Mouse (Mus musculus): ENCODE measurements at regions not wholly inside any gene's neighbourhood (a gene's known extent, or its start where the extent isn't known, plus 50 kb on each side); places are given as distances from the start of the nearest gene placed in this dataset.

GRCm38 (mm10) chr2:169090256-169090655, 134.9 kb upstream of the Zfp64 start:
- 77% methylated on average over 3 of the region's 3 CpGs for WGBS
- no peak for ATAC-seq
- peaks cover 3% of the 10 kb centered on the region for H3K4me1 ChIP-seq (ENCODE audit: control insufficient read depth, insufficient read depth, low read length)

GRCm38 (mm10) chr2:169088870-169089484, 133.6 kb upstream of the Zfp64 start:
- 89% methylated on average over 16 of the region's 16 CpGs for WGBS
- Histone ChIP-seq H3K27ac (ENCODE audit: low read depth, low read length) (no peak overlapping the region), H3K27me3 (replicated peaks; ENCODE audit: control insufficient read depth, insufficient read depth, low read length) (no peaks in the 10 kb centered on the region; the same call in 1 of the 2 replicates), H3K9ac (ENCODE audit: low read length) (no peak overlapping the region), H3K4me3 (ENCODE audit: low read depth, low read length) (no peak overlapping the region), H3K36me3 (ENCODE audit: control insufficient read depth, insufficient read depth, low read length) (no peaks in the 10 kb centered on the region), H3K4me2 (ENCODE audit: low read length) (no peak overlapping the region), H3K4me1 (ENCODE audit: control insufficient read depth, insufficient read depth, low read length) (no peaks in the 10 kb centered on the region; the same call in 1 of the 2 replicates), H3K9me3 (replicated peaks; ENCODE audit: control insufficient read depth, low read length) (0 out of 2 replicates have a peak, but pooled peaks cover 4% of the 10 kb centered on the region)
- ATAC-seq (no peak), DNase-seq (ENCODE audit: low spot score) (no peak)

More at GRCm38 (mm10) chr2:169090256-169090655, 134.9 kb upstream of the Zfp64 start:
- Histone ChIP-seq H3K27me3 (replicated peaks; ENCODE audit: control insufficient read depth, insufficient read depth, low read length) (no peaks in the 10 kb centered on the region; the same call in 1 of the 2 replicates), H3K9me3 (replicated peaks; ENCODE audit: control insufficient read depth, low read length) (0 out of 2 replicates have a peak, but pooled peaks cover 4% of the 10 kb centered on the region), H3K4me2 (ENCODE audit: low read length) (no peak overlapping the region), H3K9ac (ENCODE audit: low read length) (no peak overlapping the region), H3K27ac (ENCODE audit: low read depth, low read length) (no peak overlapping the region), H3K36me3 (ENCODE audit: control insufficient read depth, insufficient read depth, low read length) (no peaks in the 10 kb centered on the region), H3K4me3 (ENCODE audit: low read depth, low read length) (no peak overlapping the region)
- no peak for DNase-seq (ENCODE audit: low spot score)

GRCm38 (mm10) chr2:169088301-169088700, 132.9 kb upstream of the Zfp64 start:
- Histone ChIP-seq H3K4me3 (ENCODE audit: low read depth, low read length) (no peak overlapping the region), H3K9ac (ENCODE audit: low read length) (no peak overlapping the region), H3K27ac (ENCODE audit: low read depth, low read length) (no peak overlapping the region), H3K27me3 (replicated peaks; ENCODE audit: control insufficient read depth, insufficient read depth, low read length) (no peaks in the 10 kb centered on the region; the same call in 1 of the 2 replicates), H3K9me3 (replicated peaks; ENCODE audit: control insufficient read depth, low read length) (0 out of 2 replicates have a peak, but pooled peaks cover 4% of the 10 kb centered on the region), H3K4me1 (ENCODE audit: control insufficient read depth, insufficient read depth, low read length) (no peaks in the 10 kb centered on the region), H3K4me2 (ENCODE audit: low read length) (no peak overlapping the region), H3K36me3 (ENCODE audit: control insufficient read depth, insufficient read depth, low read length) (no peaks in the 10 kb centered on the region)
- ATAC-seq = no peak
- no peak for DNase-seq (ENCODE audit: low spot score)
- WGBS = 87% methylated on average over 10 of the region's 10 CpGs

- no peak overlapping the region for H3K4me3 ChIP-seq (ENCODE audit: low read depth, low read length)
- H3K36me3 ChIP-seq (ENCODE audit: control insufficient read depth, insufficient read depth, low read length) = no peaks in the 10 kb centered on the region
- H3K27me3 ChIP-seq (replicated peaks; ENCODE audit: control insufficient read depth, insufficient read depth, low read length) = no peaks in the 10 kb centered on the region
- H3K4me2 ChIP-seq (ENCODE audit: low read length) = no peak overlapping the region
- no peak overlapping the region for H3K9ac ChIP-seq (ENCODE audit: low read length)
- H3K9me3 ChIP-seq (replicated peaks; ENCODE audit: control insufficient read depth, low read length) = 0 out of 2 replicates have a peak, but pooled peaks cover 4% of the 10 kb centered on the region
- no peak overlapping the region for H3K27ac ChIP-seq (ENCODE audit: low read depth, low read length)
- ATAC-seq = no peak
- no peak for DNase-seq (ENCODE audit: low spot score)
- no peaks in the 10 kb centered on the region for H3K4me1 ChIP-seq (ENCODE audit: control insufficient read depth, insufficient read depth, low read length)
These were observed 115.9 kb upstream of the Zfp64 start for GRCm38 (mm10) chr2:169071267-169071666.

GRCm38 (mm10) chr2:169065166-169065698, 109.8 kb upstream of the Zfp64 start:
- Histone ChIP-seq H3K4me3 (ENCODE audit: low read depth, low read length) (no peak overlapping the region), H3K9me3 (replicated peaks; ENCODE audit: control insufficient read depth, low read length) (no peaks in the 10 kb centered on the region), H3K4me1 (ENCODE audit: control insufficient read depth, insufficient read depth, low read length) (no peaks in the 10 kb centered on the region), H3K27me3 (replicated peaks; ENCODE audit: control insufficient read depth, insufficient read depth, low read length) (no peaks in the 10 kb centered on the region), H3K9ac (ENCODE audit: low read length) (no peak overlapping the region), H3K4me2 (ENCODE audit: low read length) (no peak overlapping the region), H3K36me3 (ENCODE audit: control insufficient read depth, insufficient read depth, low read length) (no peaks in the 10 kb centered on the region), H3K27ac (ENCODE audit: low read depth, low read length) (no peak overlapping the region)
- no peak for ATAC-seq
- WGBS = 92% methylated on average over 16 of the region's 16 CpGs
- DNase-seq (ENCODE audit: low spot score) = no peak

GRCm38 (mm10) chr2:169061520-169061919, 106.1 kb upstream of the Zfp64 start:
- no peak overlapping the region for H3K4me2 ChIP-seq (ENCODE audit: low read length)
- peak; percentile 50 for ATAC-seq
- H3K4me3 ChIP-seq (ENCODE audit: low read depth, low read length) = no peak overlapping the region
- H3K27ac ChIP-seq (ENCODE audit: low read depth, low read length) = no peak overlapping the region
- H3K4me1 ChIP-seq (ENCODE audit: control insufficient read depth, insufficient read depth, low read length) = no peaks in the 10 kb centered on the region
- peak; percentile 95 for DNase-seq (ENCODE audit: low spot score)
- no peaks in the 10 kb centered on the region for H3K36me3 ChIP-seq (ENCODE audit: control insufficient read depth, insufficient read depth, low read length)
- no peaks in the 10 kb centered on the region for H3K27me3 ChIP-seq (replicated peaks; ENCODE audit: control insufficient read depth, insufficient read depth, low read length)
- 0 out of 2 replicates have a peak, but pooled peaks cover 4% of the 10 kb centered on the region for H3K9me3 ChIP-seq (replicated peaks; ENCODE audit: control insufficient read depth, low read length)
- 10% methylated on average over 11 of the region's 11 CpGs for WGBS
- H3K9ac ChIP-seq (ENCODE audit: low read length) = no peak overlapping the region

- DNase-seq (ENCODE audit: low spot score) = no peak
- no peak for ATAC-seq
- no peaks in the 10 kb centered on the region for H3K27me3 ChIP-seq (replicated peaks; ENCODE audit: control insufficient read depth, insufficient read depth, low read length)
These were observed 105.1 kb upstream of the Zfp64 start for GRCm38 (mm10) chr2:169060495-169060894.

GRCm38 (mm10) chr2:169057831-169058230, 102.4 kb upstream of the Zfp64 start:
- Histone ChIP-seq H3K36me3 (ENCODE audit: control insufficient read depth, insufficient read depth, low read length) (no peaks in the 10 kb centered on the region), H3K27ac (ENCODE audit: low read depth, low read length) (no peak overlapping the region), H3K4me3 (ENCODE audit: low read depth, low read length) (no peak overlapping the region), H3K9ac (ENCODE audit: low read length) (no peak overlapping the region), H3K27me3 (replicated peaks; ENCODE audit: control insufficient read depth, insufficient read depth, low read length) (no peaks in the 10 kb centered on the region), H3K4me1 (ENCODE audit: control insufficient read depth, insufficient read depth, low read length) (no peaks in the 10 kb centered on the region), H3K4me2 (ENCODE audit: low read length) (no peak overlapping the region), H3K9me3 (replicated peaks; ENCODE audit: control insufficient read depth, low read length) (0 out of 2 replicates have a peak, but pooled peaks cover 4% of the 10 kb centered on the region)
- WGBS = 78% methylated on average over 5 of the region's 5 CpGs
- ATAC-seq = no peak
- DNase-seq (ENCODE audit: low spot score) = no peak

More at GRCm38 (mm10) chr2:169060495-169060894, 105.1 kb upstream of the Zfp64 start:
- Histone ChIP-seq H3K9me3 (replicated peaks; ENCODE audit: control insufficient read depth, low read length) (0 out of 2 replicates have a peak, but pooled peaks cover 4% of the 10 kb centered on the region), H3K36me3 (ENCODE audit: control insufficient read depth, insufficient read depth, low read length) (no peaks in the 10 kb centered on the region), H3K27ac (ENCODE audit: low read depth, low read length) (no peak overlapping the region), H3K4me1 (ENCODE audit: control insufficient read depth, insufficient read depth, low read length) (no peaks in the 10 kb centered on the region), H3K4me3 (ENCODE audit: low read depth, low read length) (no peak overlapping the region), H3K4me2 (ENCODE audit: low read length) (no peak overlapping the region), H3K9ac (ENCODE audit: low read length) (no peak overlapping the region)
- WGBS = 66% methylated on average over 13 of the region's 13 CpGs

- no peaks in the 10 kb centered on the region for H3K27me3 ChIP-seq (replicated peaks; ENCODE audit: control insufficient read depth, insufficient read depth, low read length)
- WGBS = 93% methylated on average over 14 of the region's 14 CpGs
- H3K36me3 ChIP-seq (ENCODE audit: control insufficient read depth, insufficient read depth, low read length) = no peaks in the 10 kb centered on the region
- no peak overlapping the region for H3K4me2 ChIP-seq (ENCODE audit: low read length)
- no peaks in the 10 kb centered on the region for H3K9me3 ChIP-seq (replicated peaks; ENCODE audit: control insufficient read depth, low read length)
- no peak for DNase-seq (ENCODE audit: low spot score)
- H3K4me3 ChIP-seq (ENCODE audit: low read depth, low read length) = no peak overlapping the region
- ATAC-seq = no peak
- H3K27ac ChIP-seq (ENCODE audit: low read depth, low read length) = no peak overlapping the region
- no peak overlapping the region for H3K9ac ChIP-seq (ENCODE audit: low read length)
- H3K4me1 ChIP-seq (ENCODE audit: control insufficient read depth, insufficient read depth, low read length) = no peaks in the 10 kb centered on the region
These were observed 94.6 kb upstream of the Zfp64 start for GRCm38 (mm10) chr2:169049947-169050346.
